Comparison of ENCODE assay signal across 18 mouse cellular contexts in the genomic region with DNA sequence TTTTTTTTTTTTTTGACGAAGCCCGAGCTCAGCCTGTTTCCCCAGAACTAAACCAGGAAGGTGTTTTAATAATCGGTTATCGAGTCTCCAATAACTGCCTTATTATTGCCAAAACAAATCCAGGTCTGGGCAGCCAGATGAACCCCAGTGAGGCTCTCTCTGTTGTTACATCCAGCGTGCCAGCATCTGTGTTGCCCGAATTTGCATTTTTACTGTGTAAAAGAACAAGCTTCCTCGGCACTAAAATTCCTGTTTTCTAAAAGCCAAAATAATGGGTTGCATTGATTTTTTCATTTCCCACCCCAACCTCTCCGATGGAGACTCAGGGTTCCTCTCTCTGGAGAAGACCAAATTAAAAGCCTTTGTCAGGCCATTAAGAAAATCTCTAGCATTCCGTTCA. TPM values are rescaled to one million over a fixed set of nuclear protein-coding genes. Genes with fewer than 3 reads are reported as not detected.
DNase-seq lines count a peak whose midpoint lies in the region; ATAC-seq lines count a peak whose summit lies in the region.
"Had no signal": no experiment of that assay in that cellular context is flagged by ENCODE, and none has a peak within 500 bp of the region (broad histone marks: within the 10 kb centered on the region; RNA-seq: fewer than 3 reads in every experiment).

No protein-coding gene starts in this region.

- H3K4me3 ChIP-seq in hindbrain, embryonic 13.5 days: peak overlapping the region; percentile 62; the same call in 1 of the 2 replicates
- H3K4me3 ChIP-seq in hindbrain, embryonic 11.5 days (ENCODE audit: low read depth, low read length): no peak overlapping the region
- H3K4me3 ChIP-seq in neural tube, embryonic 12.5 days: no peak overlapping the region
- H3K4me3 ChIP-seq in midbrain, embryonic 15.5 days: peak overlapping the region; percentile 71
- H3K4me3 ChIP-seq in kidney, embryonic 15.5 days (replicated peaks): no peak overlapping the region
- H3K4me3 ChIP-seq in kidney, embryonic 16.5 days (ENCODE audit: low read length): no peak overlapping the region
- H3K4me3 ChIP-seq: heart, embryonic 13.5 days had no signal

- H3K27ac ChIP-seq in hindbrain, embryonic 13.5 days: peak overlapping the region; percentile 92
- no peak overlapping the region for H3K27ac ChIP-seq in hindbrain, embryonic 11.5 days (ENCODE audit: low read depth, low read length)
- no peak overlapping the region for H3K27ac ChIP-seq in neural tube, embryonic 12.5 days
- H3K27ac ChIP-seq in midbrain, embryonic 15.5 days: peak overlapping the region; percentile 81
- H3K27ac ChIP-seq in kidney, embryonic 15.5 days: no peak overlapping the region
- no peak overlapping the region for H3K27ac ChIP-seq in kidney, embryonic 16.5 days (ENCODE audit: low read length)
- H3K27ac ChIP-seq: heart, embryonic 13.5 days had no signal

- ATAC-seq in hindbrain, embryonic 13.5 days (ENCODE audit: low FRiP score): no peak
- no peak for ATAC-seq in hindbrain, embryonic 11.5 days (ENCODE audit: low FRiP score)
- ATAC-seq in neural tube, embryonic 12.5 days (ENCODE audit: low FRiP score, low read depth): no peak
- ATAC-seq in midbrain, embryonic 15.5 days (replicated peaks): no peak
- ATAC-seq in kidney, embryonic 15.5 days (replicated peaks; ENCODE audit: low FRiP score): no peak
- no peak for ATAC-seq in kidney, embryonic 16.5 days (ENCODE audit: low FRiP score, low TSS enrichment)
- ATAC-seq: lung, postnatal 0 days had no signal

- peaks cover 45% of the 10 kb centered on the region for H3K27me3 ChIP-seq in hindbrain, embryonic 13.5 days
- H3K27me3 ChIP-seq in hindbrain, embryonic 11.5 days (ENCODE audit: control insufficient read depth, insufficient read depth, low read length): peaks cover 47% of the 10 kb centered on the region
- H3K27me3 ChIP-seq in neural tube, embryonic 12.5 days (replicated peaks): peaks cover 42% of the 10 kb centered on the region
- H3K27me3 ChIP-seq in midbrain, embryonic 15.5 days (replicated peaks): 0 out of 2 replicates have a peak, but pooled peaks cover 7% of the 10 kb centered on the region
- H3K27me3 ChIP-seq in kidney, embryonic 15.5 days: peaks cover 57% of the 10 kb centered on the region
- H3K27me3 ChIP-seq in kidney, embryonic 16.5 days (ENCODE audit: insufficient read depth, low read length): peaks cover 46% of the 10 kb centered on the region

- DNase-seq in hindbrain, embryonic 11.5 days (ENCODE audit: low spot score): no peak
- DNase-seq in neural tube, embryonic 10.5 days (ENCODE audit: extremely low spot score, low spot score): no peak
- no peak for DNase-seq in testis, postnatal 14 days (ENCODE audit: low spot score)
- DNase-seq: adrenal gland, postnatal 36 days; cerebellum, adult 2 months; cerebellum, postnatal 36 days; heart, adult 18-20 months; kidney, adult 8-10 months; kidney, postnatal 36 days; liver had no signal

- no peaks in the 10 kb centered on the region for H3K36me3 ChIP-seq in hindbrain, embryonic 13.5 days
- no peaks in the 10 kb centered on the region for H3K36me3 ChIP-seq in hindbrain, embryonic 11.5 days (ENCODE audit: control insufficient read depth, insufficient read depth, low read length)
- H3K36me3 ChIP-seq in neural tube, embryonic 12.5 days: no peaks in the 10 kb centered on the region
- no peaks in the 10 kb centered on the region for H3K36me3 ChIP-seq in midbrain, embryonic 15.5 days (replicated peaks)
- no peaks in the 10 kb centered on the region for H3K36me3 ChIP-seq in kidney, embryonic 15.5 days
- H3K36me3 ChIP-seq in kidney, embryonic 16.5 days (ENCODE audit: insufficient read depth, low read length): no peaks in the 10 kb centered on the region
- H3K36me3 ChIP-seq: heart, embryonic 13.5 days had no signal

- H3K9me3 ChIP-seq in hindbrain, embryonic 13.5 days: no peaks in the 10 kb centered on the region
- no peaks in the 10 kb centered on the region for H3K9me3 ChIP-seq in hindbrain, embryonic 11.5 days (ENCODE audit: control insufficient read depth, low read length)
- no peaks in the 10 kb centered on the region for H3K9me3 ChIP-seq in neural tube, embryonic 12.5 days
- no peaks in the 10 kb centered on the region for H3K9me3 ChIP-seq in midbrain, embryonic 15.5 days
- no peaks in the 10 kb centered on the region for H3K9me3 ChIP-seq in kidney, embryonic 15.5 days (replicated peaks)
- H3K9me3 ChIP-seq in kidney, embryonic 16.5 days (ENCODE audit: low read length): no peaks in the 10 kb centered on the region
- H3K9me3 ChIP-seq: heart, embryonic 13.5 days had no signal

- 57% methylated on average over 9 of the region's 9 CpGs for WGBS in hindbrain, embryonic 13.5 days
- 78% methylated on average over 9 of the region's 9 CpGs for WGBS in hindbrain, embryonic 11.5 days
- WGBS in neural tube, embryonic 12.5 days: 72% methylated on average over 9 of the region's 9 CpGs
- 49% methylated on average over 9 of the region's 9 CpGs for WGBS in midbrain, embryonic 15.5 days
- WGBS in kidney, embryonic 15.5 days: 84% methylated on average over 9 of the region's 9 CpGs
- WGBS in kidney, embryonic 16.5 days: 79% methylated on average over 9 of the region's 9 CpGs

- H3K4me2 ChIP-seq in hindbrain, embryonic 13.5 days: peak overlapping the region; percentile 78
- no peak overlapping the region for H3K4me2 ChIP-seq in hindbrain, embryonic 11.5 days (replicated peaks; ENCODE audit: low read depth, low read length)
- H3K4me2 ChIP-seq in neural tube, embryonic 12.5 days (replicated peaks): peak overlapping the region; percentile 24; the same call in 1 of the 2 replicates
- H3K4me2 ChIP-seq in midbrain, embryonic 15.5 days: peak overlapping the region; percentile 86
- H3K4me2 ChIP-seq in kidney, embryonic 15.5 days: no peak overlapping the region
- no peak overlapping the region for H3K4me2 ChIP-seq in kidney, embryonic 16.5 days (replicated peaks; ENCODE audit: low read depth, low read length)
- H3K4me2 ChIP-seq: heart, embryonic 13.5 days had no signal

- peak overlapping the region; percentile 86 for H3K9ac ChIP-seq in hindbrain, embryonic 13.5 days
- H3K9ac ChIP-seq in hindbrain, embryonic 11.5 days (ENCODE audit: low read depth, low read length): no peak overlapping the region
- H3K9ac ChIP-seq in neural tube, embryonic 12.5 days: no peak overlapping the region
- peak overlapping the region; percentile 25 for H3K9ac ChIP-seq in midbrain, embryonic 15.5 days
- H3K9ac ChIP-seq in kidney, embryonic 15.5 days: no peak overlapping the region
- no peak overlapping the region for H3K9ac ChIP-seq in kidney, embryonic 16.5 days (replicated peaks; ENCODE audit: low read length)
- H3K9ac ChIP-seq: heart, embryonic 13.5 days had no signal

- H3K4me1 ChIP-seq in hindbrain, embryonic 13.5 days (replicated peaks): peaks cover 73% of the 10 kb centered on the region
- H3K4me1 ChIP-seq in hindbrain, embryonic 11.5 days (replicated peaks; ENCODE audit: control insufficient read depth, insufficient read depth, low read length): peaks cover 4% of the 10 kb centered on the region; the same call in 1 of the 2 replicates
- peaks cover 35% of the 10 kb centered on the region for H3K4me1 ChIP-seq in neural tube, embryonic 12.5 days
- H3K4me1 ChIP-seq in midbrain, embryonic 15.5 days: peaks cover 66% of the 10 kb centered on the region
- peaks cover 18% of the 10 kb centered on the region for H3K4me1 ChIP-seq in kidney, embryonic 15.5 days
- peaks cover 11% of the 10 kb centered on the region; the same call in 1 of the 2 replicates for H3K4me1 ChIP-seq in kidney, embryonic 16.5 days (ENCODE audit: insufficient read depth, low read length)

RNA-seq across cellular contexts. Expression of a gene that starts 6.7 kb away (rescaled TPM):
- 11.1 and 11.2 TPM in 2 replicates for polyA plus RNA-seq in hindbrain, embryonic 13.5 days (2015; fragmentation: Nextera tagmentation; extraction: Ambion mirVana)
- polyA plus RNA-seq in hindbrain, embryonic 11.5 days (2014; fragmentation: Nextera tagmentation; extraction: Ambion mirVana): 0.52 and 0.80 TPM in 2 replicates
- 6.4 and 6.5 TPM in 2 replicates for polyA plus RNA-seq in neural tube, embryonic 12.5 days (2016; fragmentation: Nextera tagmentation; extraction: Ambion mirVana)
- 18.4 and 19.6 TPM in 2 replicates for polyA plus RNA-seq in midbrain, embryonic 15.5 days (2015; fragmentation: Nextera tagmentation; extraction: Ambion mirVana)
- 0.13 and 0.30 TPM in 2 replicates for polyA plus RNA-seq in kidney, embryonic 15.5 days (2015; fragmentation: Nextera tagmentation; extraction: Ambion mirVana)
- 0.17 and 0.37 TPM in 2 replicates for polyA plus RNA-seq in kidney, embryonic 16.5 days (2015; fragmentation: Nextera tagmentation; extraction: Ambion mirVana)
- polyA plus RNA-seq: liver, embryonic 16.5 days had no signal

RNA-seq across cellular contexts. Expression of a gene that starts 33.6 kb away (rescaled TPM):
- 4.5 and 6.4 TPM in 2 replicates for polyA plus RNA-seq in hindbrain, embryonic 13.5 days (2015; fragmentation: Nextera tagmentation; extraction: Ambion mirVana)
- polyA plus RNA-seq in hindbrain, embryonic 11.5 days (2014; fragmentation: Nextera tagmentation; extraction: Ambion mirVana): 1.0 and 1.5 TPM in 2 replicates
- polyA plus RNA-seq in neural tube, embryonic 12.5 days (2016; fragmentation: Nextera tagmentation; extraction: Ambion mirVana): 1.8 and 2.2 TPM in 2 replicates
- polyA plus RNA-seq in midbrain, embryonic 15.5 days (2015; fragmentation: Nextera tagmentation; extraction: Ambion mirVana): 10.4 and 11.4 TPM in 2 replicates
- 451 and 476 TPM in 2 replicates for polyA plus RNA-seq in kidney, embryonic 15.5 days (2015; fragmentation: Nextera tagmentation; extraction: Ambion mirVana)
- 746 and 828 TPM in 2 replicates for polyA plus RNA-seq in kidney, embryonic 16.5 days (2015; fragmentation: Nextera tagmentation; extraction: Ambion mirVana)

Comparison
In these comparisons a context has a peak if more than half of its experiments do, and no peak if none do; other contexts are left out.
1. H3K27ac ChIP-seq: peak in hindbrain, embryonic 13.5 days (single experiment) and midbrain, embryonic 15.5 days (single experiment); none in hindbrain, embryonic 11.5 days (single experiment), neural tube, embryonic 12.5 days (single experiment), kidney, embryonic 15.5 days (single experiment) and kidney, embryonic 16.5 days (single experiment).
2. H3K4me2 ChIP-seq: peak in hindbrain, embryonic 13.5 days (single experiment), neural tube, embryonic 12.5 days (single experiment) and midbrain, embryonic 15.5 days (single experiment); none in hindbrain, embryonic 11.5 days (single experiment), kidney, embryonic 15.5 days (single experiment) and kidney, embryonic 16.5 days (single experiment).
3. H3K4me3 ChIP-seq: peak in hindbrain, embryonic 13.5 days (single experiment) and midbrain, embryonic 15.5 days (single experiment); none in hindbrain, embryonic 11.5 days (single experiment), neural tube, embryonic 12.5 days (single experiment), kidney, embryonic 15.5 days (single experiment) and kidney, embryonic 16.5 days (single experiment).
4. H3K9ac ChIP-seq: peak in hindbrain, embryonic 13.5 days (single experiment) and midbrain, embryonic 15.5 days (single experiment); none in hindbrain, embryonic 11.5 days (single experiment), neural tube, embryonic 12.5 days (single experiment), kidney, embryonic 15.5 days (single experiment) and kidney, embryonic 16.5 days (single experiment).
5. RNA of a gene that starts 33.6 kb away (polyA plus RNA-seq): 746 to 828 TPM in kidney, embryonic 16.5 days and 451 to 476 TPM in kidney, embryonic 15.5 days; 10.4 to 11.4 TPM in midbrain, embryonic 15.5 days, 4.5 to 6.4 TPM in hindbrain, embryonic 13.5 days, 1.8 to 2.2 TPM in neural tube, embryonic 12.5 days and 1.0 to 1.5 TPM in hindbrain, embryonic 11.5 days; every median in the first group is over 10 times any median in the second.